Mouse (Mus musculus) limb, embryonic 10.5 days (tissue): ENCODE measurements at regions not wholly inside any gene's neighbourhood (a gene's known extent, or its start where the extent isn't known, plus 50 kb on each side); places are given as distances from the start of the nearest gene placed in this dataset.

ENCODE experiments used
- DNase-seq: peaks from one replicate; pipeline ENCODE4 v3.0.0-alpha.2; 2017; ENCODE audit warnings: low spot score
- H3K27ac ChIP-seq: fragments of 300-500 bp; sonication (generic); 2 replicates; pipeline ENCODE4 v1.5.1; 2016; ENCODE audit warnings: mild to moderate bottlenecking
- H3K27me3 ChIP-seq: fragments of 300-500 bp; sonication (generic); 2 replicates; pipeline ENCODE4 v1.6.1; 2016; ENCODE audit warnings: low read depth, mild to moderate bottlenecking; ENCODE audit not compliant: poor library complexity, severe bottlenecking
- H3K36me3 ChIP-seq: fragments of 300-500 bp; sonication (generic); 2 replicates; pipeline ENCODE4 v1.6.1; 2016; ENCODE audit warnings: mild to moderate bottlenecking, moderate library complexity
- H3K4me1 ChIP-seq: fragments of 300-500 bp; sonication (generic); 2 replicates; pipeline ENCODE4 v1.6.1; 2016
- H3K4me3 ChIP-seq: fragments of 300-500 bp; sonication (generic); 2 replicates; pipeline ENCODE4 v1.5.1; 2016; ENCODE audit warnings: mild to moderate bottlenecking, moderate library complexity
- H3K9me3 ChIP-seq: fragments of 300-500 bp; sonication (generic); replicated peaks from 2 replicates; pipeline ENCODE4 v1.6.1; 2016; ENCODE audit warnings: mild to moderate bottlenecking
- WGBS: fragments of 180-500 bp; shearing (Covaris S2); methylation state at CpG from one replicate; pipeline ENCODE4 v1.1.7; 2016; 5-methylcytosine and 5-hydroxymethylcytosine counted together

DNA sequence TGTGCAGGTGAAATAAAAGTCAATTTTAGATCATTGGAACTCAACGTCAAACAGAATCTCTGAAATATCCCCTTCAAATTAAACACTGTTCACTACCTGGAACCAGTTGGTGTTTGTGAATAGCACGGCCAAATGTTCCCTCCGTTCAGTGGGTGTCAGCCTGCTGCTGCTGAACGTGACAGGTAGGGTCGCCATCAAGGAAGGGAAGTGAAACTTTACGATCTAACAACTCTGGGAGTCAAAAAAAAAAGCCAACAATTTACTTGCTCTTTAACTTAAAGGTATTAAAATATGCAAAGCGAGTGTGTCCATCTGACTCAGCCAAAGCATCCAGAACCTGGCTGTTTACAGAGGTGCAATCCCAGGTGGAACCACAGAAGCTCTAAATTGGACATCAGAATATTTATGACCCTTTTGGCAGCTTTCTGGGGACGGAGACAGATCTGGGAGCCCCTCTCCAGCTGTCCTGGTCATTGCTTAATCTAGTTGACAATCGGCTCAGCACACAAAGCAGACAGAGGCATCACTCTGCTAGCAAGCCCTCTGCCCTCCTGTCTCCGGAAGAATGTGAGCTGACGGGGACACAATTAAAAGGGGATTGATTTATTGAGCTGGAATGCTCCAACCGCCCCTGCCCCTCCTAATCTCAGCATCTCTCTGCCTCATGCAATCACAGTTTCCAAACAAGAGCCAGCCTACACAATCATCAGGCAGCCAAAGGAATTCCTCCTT, 191.9 kb downstream of the 1500009L16Rik start:
- Histone ChIP-seq H3K36me3 (no peaks in the 10 kb centered on the region), H3K27me3 (no peaks in the 10 kb centered on the region), H3K4me1 (peaks cover 24% of the 10 kb centered on the region), H3K9me3 (no peaks in the 10 kb centered on the region), H3K4me3 (no peak overlapping the region; the same call in 1 of the 2 replicates), H3K27ac (peak overlapping the region; percentile 77)
- 13% methylated on average over 12 of the region's 12 CpGs for WGBS
- DNase-seq, result peak; percentile 42

DNA sequence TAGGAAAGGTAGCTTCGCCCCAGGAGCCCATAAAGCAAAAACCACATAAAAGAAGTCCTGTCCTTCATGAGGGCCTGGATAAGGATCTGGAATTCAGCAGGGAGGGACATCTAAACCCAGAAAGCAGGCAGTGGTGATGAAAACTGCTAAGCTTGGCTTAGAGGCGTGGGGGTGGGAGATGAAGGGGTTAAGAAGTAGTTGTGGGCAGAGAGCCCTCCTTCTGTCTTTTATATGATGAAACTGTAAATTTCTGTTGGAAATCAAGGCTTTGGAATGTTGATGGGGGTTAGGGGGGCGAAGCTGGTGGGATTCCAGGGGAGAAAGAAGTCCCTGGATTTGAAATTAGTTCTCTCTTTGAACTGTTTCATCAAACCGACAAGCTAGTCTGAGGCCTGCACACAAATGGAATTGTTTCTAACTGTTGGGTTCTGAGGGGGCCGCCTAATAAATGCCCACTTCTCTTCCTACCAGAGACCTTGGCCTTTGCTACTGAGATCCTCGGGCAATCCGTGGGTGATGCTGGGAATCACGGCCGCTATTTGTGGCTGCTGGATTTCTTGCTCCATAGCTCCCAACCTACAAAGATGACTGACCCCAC, 192.6 kb downstream of the 1500009L16Rik start:
- peaks cover 24% of the 10 kb centered on the region for H3K4me1 ChIP-seq
- no peaks in the 10 kb centered on the region for H3K36me3 ChIP-seq
- no peaks in the 10 kb centered on the region for H3K27me3 ChIP-seq
- no peak overlapping the region; the same call in 1 of the 2 replicates for H3K4me3 ChIP-seq
- no peaks in the 10 kb centered on the region for H3K9me3 ChIP-seq
- no peak for DNase-seq
- 30% methylated on average over 9 of the region's 9 CpGs for WGBS
- peak overlapping the region; percentile 77 for H3K27ac ChIP-seq

DNA sequence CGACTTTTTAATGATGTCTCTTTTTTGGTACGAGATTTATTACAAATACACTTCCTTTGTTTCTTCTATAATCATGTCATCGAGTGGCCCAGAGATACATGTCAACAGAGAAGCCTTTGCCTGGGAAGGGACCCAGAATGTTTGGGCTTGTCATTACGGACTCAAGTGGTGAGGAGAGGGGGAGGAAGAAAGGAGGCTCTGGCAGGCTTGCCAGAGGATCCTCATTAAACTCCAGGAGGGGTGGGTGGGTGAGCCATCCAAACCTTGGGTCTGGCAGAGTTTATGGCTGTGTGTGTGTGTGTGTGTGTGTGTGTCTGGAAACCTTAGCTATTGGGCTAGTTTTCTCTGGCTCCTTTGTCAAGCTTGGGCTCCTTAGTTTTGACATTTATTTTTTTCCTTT, 204.3 kb downstream of the 1500009L16Rik start:
- Histone ChIP-seq H3K36me3 (no peaks in the 10 kb centered on the region), H3K27me3 (no peaks in the 10 kb centered on the region), H3K27ac (no peak overlapping the region), H3K9me3 (no peaks in the 10 kb centered on the region), H3K4me1 (no peaks in the 10 kb centered on the region), H3K4me3 (no peak overlapping the region)
- DNase-seq, result no peak
- 65% methylated on average over 4 of the region's 4 CpGs for WGBS

DNA sequence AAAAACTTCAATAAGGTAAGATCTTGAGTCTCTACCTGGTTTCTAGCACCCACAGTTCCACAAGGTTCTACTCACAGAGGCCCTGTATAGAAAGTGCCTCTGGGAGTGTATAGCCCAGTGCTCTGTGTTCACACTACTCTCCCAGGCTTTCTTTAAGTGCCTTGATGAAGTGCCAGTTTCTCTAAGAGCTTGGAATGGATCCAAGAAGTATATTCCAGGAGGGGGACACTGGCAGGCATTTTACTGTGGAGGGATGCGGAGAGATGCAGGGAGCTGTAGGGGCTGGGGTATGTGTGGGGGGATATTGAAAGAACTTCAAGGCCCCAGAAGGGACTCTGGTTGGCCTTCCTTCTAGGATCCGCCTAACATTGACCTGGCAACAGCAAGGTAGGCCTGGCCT, 204.9 kb downstream of the 1500009L16Rik start:
- H3K27ac ChIP-seq, result no peak overlapping the region
- no peaks in the 10 kb centered on the region for H3K27me3 ChIP-seq
- no peaks in the 10 kb centered on the region for H3K9me3 ChIP-seq
- 89% methylated on average over 2 of the region's 2 CpGs for WGBS
- H3K4me3 ChIP-seq, result no peak overlapping the region
- H3K36me3 ChIP-seq, result no peaks in the 10 kb centered on the region
- H3K4me1 ChIP-seq, result no peaks in the 10 kb centered on the region
- DNase-seq, result no peak

DNA sequence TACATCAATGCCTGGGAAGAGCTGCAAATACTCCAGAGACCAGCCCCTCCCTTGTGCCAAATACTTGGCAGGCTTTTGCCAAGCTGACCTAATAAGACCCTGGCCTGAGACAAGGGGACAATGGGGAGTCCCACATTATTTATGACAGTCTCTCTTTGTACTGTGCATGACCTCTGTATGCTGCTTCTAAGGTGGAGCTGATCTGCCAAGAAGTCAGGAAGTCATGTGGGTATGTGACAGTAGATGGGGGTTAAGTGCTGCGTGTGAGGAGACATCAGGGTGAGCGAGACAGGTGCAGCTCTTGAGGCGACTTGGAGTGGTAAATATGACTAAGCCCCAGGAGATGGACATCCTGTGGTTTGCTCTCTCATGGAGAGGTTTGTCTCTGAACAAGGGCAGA, 209.1 kb downstream of the 1500009L16Rik start:
- DNase-seq, result no peak
- Histone ChIP-seq H3K27ac (no peak overlapping the region), H3K9me3 (no peaks in the 10 kb centered on the region), H3K4me3 (no peak overlapping the region), H3K36me3 (no peaks in the 10 kb centered on the region), H3K27me3 (no peaks in the 10 kb centered on the region), H3K4me1 (no peaks in the 10 kb centered on the region)
- 84% methylated on average over 3 of the region's 3 CpGs for WGBS

DNA sequence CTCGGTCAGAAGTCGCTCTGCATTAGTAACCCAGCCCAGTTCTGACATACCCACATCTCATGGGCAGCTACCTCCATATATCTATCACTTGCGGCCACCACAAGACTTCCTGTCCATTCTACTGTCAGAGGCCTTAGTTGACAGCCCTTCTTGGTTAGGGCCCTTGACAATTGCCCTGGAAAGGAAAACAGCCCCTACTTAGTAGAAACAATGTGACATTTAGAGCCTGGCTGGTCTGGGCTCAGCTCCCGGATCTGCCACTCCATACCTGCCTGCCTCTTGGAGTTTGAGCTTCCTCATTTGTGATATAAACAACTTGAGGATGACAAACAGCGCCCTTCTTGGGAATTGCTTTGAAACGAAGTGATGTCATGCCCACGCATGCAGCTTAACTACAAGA, 210.5 kb downstream of the 1500009L16Rik start:
- no peaks in the 10 kb centered on the region for H3K4me1 ChIP-seq
- no peak for DNase-seq
- no peaks in the 10 kb centered on the region for H3K36me3 ChIP-seq
- WGBS, result 86% methylated on average over 7 of the region's 7 CpGs
- no peak overlapping the region for H3K27ac ChIP-seq
- H3K9me3 ChIP-seq, result no peaks in the 10 kb centered on the region
- H3K27me3 ChIP-seq, result no peaks in the 10 kb centered on the region
- H3K4me3 ChIP-seq, result no peak overlapping the region

DNA sequence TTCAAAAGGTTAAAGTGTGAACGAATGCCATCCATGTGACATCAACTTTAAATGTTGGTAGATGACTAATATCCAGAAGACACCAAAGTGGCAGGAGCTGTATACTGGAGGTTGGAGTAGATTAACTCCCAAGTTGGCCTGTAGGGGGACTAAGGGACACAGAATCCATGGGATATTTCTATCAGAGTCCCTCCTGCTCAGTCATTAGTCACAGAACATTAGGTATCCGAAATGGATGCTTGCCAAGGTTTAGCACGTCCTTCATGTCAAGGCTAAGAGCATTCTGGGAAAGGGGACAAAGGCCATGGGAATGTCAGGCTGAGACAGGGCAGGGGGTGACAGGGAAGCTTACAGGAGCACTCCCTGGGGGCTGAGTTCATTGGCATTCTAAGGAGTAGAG, 211.8 kb downstream of the 1500009L16Rik start:
- Histone ChIP-seq H3K9me3 (no peaks in the 10 kb centered on the region), H3K4me3 (no peak overlapping the region), H3K4me1 (no peaks in the 10 kb centered on the region), H3K27me3 (no peaks in the 10 kb centered on the region), H3K27ac (no peak overlapping the region), H3K36me3 (no peaks in the 10 kb centered on the region)
- 74% methylated on average over 3 of the region's 3 CpGs for WGBS
- DNase-seq, result no peak

DNA sequence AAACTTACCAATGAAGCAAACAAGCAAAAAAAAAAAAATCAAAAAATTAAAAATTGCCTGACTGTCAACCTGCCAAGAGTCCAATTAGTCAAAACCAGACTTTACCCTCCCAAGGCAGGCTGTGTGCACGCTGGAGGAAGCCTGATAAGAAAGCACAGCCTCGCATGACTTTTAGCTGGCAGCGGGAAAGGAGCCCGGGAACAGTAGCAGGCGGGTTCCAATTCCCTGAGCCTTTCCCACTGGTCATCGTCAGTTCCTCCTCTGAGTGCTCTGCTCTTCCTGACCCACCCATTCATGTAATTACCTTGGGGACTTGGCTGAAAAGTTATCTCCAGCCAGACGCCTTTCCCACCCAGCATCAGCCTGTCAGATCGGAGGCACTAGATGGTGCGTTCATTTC, 214.5 kb downstream of the 1500009L16Rik start:
- 69% methylated on average over 9 of the region's 9 CpGs for WGBS
- Histone ChIP-seq H3K4me3 (no peak overlapping the region), H3K36me3 (no peaks in the 10 kb centered on the region), H3K27me3 (no peaks in the 10 kb centered on the region), H3K27ac (no peak overlapping the region), H3K9me3 (no peaks in the 10 kb centered on the region), H3K4me1 (peaks cover 7% of the 10 kb centered on the region)
- DNase-seq, result no peak

DNA sequence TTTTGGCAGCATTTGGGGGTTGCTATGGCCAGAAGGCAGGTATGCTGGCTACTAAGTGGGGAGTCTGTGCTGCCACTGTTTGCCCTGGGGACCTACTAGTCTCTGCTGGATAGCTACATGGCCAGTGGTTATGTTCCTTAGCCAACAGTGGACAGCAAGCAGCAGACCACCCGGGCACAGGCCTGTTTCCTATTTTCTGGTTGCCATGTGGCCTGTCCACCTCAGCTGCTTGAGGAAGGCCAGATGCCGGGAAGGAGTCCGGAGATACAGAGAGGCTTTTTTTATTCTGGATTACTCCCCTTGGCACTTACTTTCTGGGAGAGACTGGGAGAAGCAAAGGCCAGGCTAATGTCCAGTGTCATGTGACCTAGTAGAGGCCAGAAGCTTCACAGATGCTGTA, 219.4 kb downstream of the 1500009L16Rik start:
- Histone ChIP-seq H3K9me3 (no peaks in the 10 kb centered on the region), H3K27ac (no peak overlapping the region), H3K27me3 (no peaks in the 10 kb centered on the region), H3K4me3 (no peak overlapping the region), H3K4me1 (peaks cover 16% of the 10 kb centered on the region), H3K36me3 (no peaks in the 10 kb centered on the region)
- WGBS, result 28% methylated on average over 3 of the region's 3 CpGs
- DNase-seq, result peak; percentile 46

DNA sequence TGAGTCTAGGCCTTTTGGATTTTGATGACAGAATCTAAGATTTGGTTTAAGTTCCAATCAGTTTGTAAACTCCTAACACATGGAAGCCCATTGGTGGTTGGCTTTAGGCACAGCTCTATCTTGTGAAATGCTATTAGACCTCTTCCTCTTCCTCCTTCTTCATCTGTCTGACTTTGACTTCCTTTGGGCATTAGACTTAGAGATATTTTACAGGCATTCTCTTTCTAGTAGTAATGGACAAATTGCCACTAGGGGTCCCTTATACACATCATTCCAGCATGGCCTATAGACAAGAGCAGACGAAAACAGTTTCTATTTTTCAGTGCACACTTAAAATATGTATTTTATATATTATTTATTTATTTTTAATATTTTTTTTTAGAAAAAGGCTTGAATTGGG, 221.5 kb downstream of the 1500009L16Rik start:
- Histone ChIP-seq H3K27me3 (no peaks in the 10 kb centered on the region), H3K4me3 (no peak overlapping the region), H3K4me1 (peaks cover 16% of the 10 kb centered on the region), H3K27ac (no peak overlapping the region), H3K9me3 (no peaks in the 10 kb centered on the region), H3K36me3 (no peaks in the 10 kb centered on the region)
- WGBS, result 90% methylated on average over 1 of the region's 1 CpGs
- DNase-seq, result no peak

DNA sequence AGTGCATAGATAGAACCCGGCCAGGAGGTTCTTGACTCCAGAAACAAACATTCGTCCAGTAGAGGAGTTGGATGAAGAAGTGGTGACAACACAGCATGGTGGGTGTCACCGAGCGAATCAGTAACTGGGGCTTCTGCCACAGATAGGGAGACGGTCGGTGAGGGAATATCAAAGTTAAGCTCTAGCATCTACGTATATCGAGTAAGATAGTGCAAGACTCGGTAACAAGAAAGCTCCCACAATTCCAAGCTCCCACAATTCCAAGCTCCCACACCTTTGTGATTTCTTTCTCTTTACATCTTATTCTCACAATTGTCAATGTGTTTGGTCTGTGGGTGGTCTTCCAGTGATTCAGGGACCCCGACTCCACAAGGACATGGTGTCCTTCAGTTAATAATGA, 222.2 kb downstream of the 1500009L16Rik start:
- Histone ChIP-seq H3K36me3 (no peaks in the 10 kb centered on the region), H3K27ac (no peak overlapping the region), H3K4me1 (peaks cover 16% of the 10 kb centered on the region), H3K9me3 (no peaks in the 10 kb centered on the region), H3K27me3 (no peaks in the 10 kb centered on the region), H3K4me3 (no peak overlapping the region)
- no peak for DNase-seq
- WGBS, result 93% methylated on average over 10 of the region's 10 CpGs

DNA sequence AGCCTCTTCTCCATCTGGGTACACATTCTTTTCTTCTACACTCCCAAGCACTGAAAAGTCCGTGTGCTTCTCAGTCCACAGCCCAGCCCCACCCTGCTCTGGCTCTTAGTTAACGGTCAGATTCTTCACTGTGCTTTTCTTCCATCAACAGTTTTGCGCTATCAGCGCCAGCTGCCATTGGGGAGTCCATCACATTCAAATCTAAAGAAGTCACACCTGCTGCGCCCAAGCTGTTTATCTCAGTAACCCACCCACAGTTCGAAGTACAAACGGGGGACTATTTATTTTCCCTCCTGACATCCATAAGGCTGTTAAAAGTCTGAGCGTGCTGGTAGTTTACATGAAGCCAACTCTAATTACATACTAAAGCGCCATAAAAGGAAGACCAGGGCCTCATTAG, 222.8 kb downstream of the 1500009L16Rik start:
- H3K36me3 ChIP-seq, result no peaks in the 10 kb centered on the region
- no peaks in the 10 kb centered on the region for H3K9me3 ChIP-seq
- no peaks in the 10 kb centered on the region for H3K27me3 ChIP-seq
- peaks cover 16% of the 10 kb centered on the region for H3K4me1 ChIP-seq
- H3K4me3 ChIP-seq, result no peak overlapping the region
- no peak overlapping the region for H3K27ac ChIP-seq
- DNase-seq, result no peak
- WGBS, result 69% methylated on average over 9 of the region's 9 CpGs

DNA sequence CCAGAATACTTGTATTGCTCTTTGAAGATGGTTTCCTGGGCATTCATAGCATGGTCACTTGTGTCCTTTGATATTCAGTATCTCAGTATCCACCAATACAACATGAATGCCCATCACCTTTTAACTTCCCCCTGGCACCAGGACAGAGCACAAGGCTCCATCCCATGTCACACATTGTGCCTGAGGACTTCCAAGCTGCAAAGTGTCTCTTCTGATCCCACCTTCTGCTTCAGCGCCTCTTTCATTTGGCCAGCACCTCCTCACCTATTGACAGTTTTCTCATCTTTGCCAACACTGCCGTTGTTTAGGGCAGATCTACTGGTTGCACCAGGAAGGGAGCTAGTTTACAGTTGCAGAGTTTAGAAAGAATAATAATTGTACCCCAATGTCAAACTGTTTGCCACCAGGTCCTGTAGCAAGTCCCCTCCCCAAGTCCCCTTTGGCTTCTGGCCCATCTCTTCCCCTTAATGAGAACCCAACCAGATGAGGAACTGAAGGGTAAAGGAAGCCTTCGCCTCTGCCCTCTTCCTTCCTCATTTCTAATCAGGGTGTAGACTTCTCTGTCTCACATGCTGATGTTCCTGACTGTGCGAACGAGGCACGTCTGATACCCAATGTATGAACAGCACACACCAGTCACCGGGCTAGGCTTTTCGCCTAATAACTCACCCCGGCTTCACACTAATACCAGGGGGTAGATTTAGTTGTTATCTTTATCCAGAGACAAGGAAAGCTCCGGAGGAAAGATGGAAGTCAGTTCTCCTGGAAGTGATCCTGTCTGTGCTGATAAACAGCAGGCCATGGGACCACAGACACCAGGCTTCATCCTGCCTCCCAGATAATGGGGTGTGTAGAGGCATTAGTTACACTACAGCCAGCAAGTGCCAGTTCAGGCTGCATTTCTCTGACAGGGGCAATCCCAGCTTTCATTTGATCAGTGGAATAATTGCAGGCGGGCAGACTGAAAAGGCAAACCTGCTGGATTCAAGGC, 223.8 kb downstream of the 1500009L16Rik start:
- peaks cover 15% of the 10 kb centered on the region for H3K4me1 ChIP-seq
- no peak overlapping the region for H3K4me3 ChIP-seq
- H3K27me3 ChIP-seq, result no peaks in the 10 kb centered on the region
- H3K9me3 ChIP-seq, result no peaks in the 10 kb centered on the region
- no peaks in the 10 kb centered on the region for H3K36me3 ChIP-seq
- H3K27ac ChIP-seq, result no peak overlapping the region
- 78% methylated on average over 11 of the region's 11 CpGs for WGBS
- DNase-seq, result no peak
